Mouse (Mus musculus): ENCODE data around the gene Fa2h.

DNA sequence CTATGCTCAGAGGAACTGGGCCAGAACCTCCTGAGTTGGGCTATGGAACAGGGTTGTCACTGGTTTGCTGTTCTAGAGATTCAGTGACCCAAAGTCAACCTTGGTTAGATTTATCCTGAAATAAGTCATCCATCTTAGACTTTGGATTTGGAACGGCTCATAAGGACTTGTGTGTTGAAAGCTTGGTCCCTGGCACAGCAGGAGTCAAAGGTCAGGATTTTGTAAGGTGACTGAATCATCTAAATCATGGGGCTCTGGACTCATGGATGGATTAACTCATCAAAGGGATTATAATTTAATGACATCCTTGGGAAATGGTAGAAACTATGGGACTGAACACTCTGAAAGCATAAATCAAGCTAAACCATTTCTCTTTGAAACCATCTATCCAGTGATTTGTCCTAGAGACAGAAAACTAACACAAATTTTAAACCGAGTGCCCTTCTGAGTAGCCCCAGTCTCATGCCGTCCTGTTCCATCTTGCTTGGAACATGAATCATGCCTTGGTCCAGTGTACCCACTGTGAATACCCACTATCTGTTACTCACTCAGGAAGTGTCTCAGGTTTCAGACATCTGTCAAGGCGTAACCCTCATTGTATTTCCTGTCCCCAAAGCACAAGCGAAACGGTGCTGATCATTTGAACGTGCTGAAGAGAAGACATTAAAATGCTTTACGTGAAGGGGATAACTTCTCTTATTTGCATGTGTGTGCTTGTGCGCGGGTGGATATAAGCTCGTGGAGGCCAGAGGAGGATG is 41.6 kb upstream of the Fa2h start:
- TF ChIP-seq USF1 (IDR thresholded peaks at IDR 0.05; ENCODE audit: low read depth) = no peak
- TF ChIP-seq POLR2A (IDR thresholded peaks at IDR 0.05; ENCODE audit: insufficient read length, low read depth) = peak; percentile 35
- no peak for TF ChIP-seq MAX (IDR thresholded peaks at IDR 0.05; ENCODE audit: low read depth)
- TF ChIP-seq SRF (IDR thresholded peaks at IDR 0.05; ENCODE audit: control insufficient read depth, insufficient read length, low read depth) = no peak
- no peak for TF ChIP-seq TCF12 (IDR thresholded peaks at IDR 0.05; ENCODE audit: insufficient read depth, poor library complexity, severe bottlenecking)
- no peak for TF ChIP-seq POLR2AphosphoS2 (IDR thresholded peaks at IDR 0.05; ENCODE audit: insufficient read length, low read depth)
- no peak for TF ChIP-seq TCF3 (IDR thresholded peaks at IDR 0.05; ENCODE audit: insufficient read length, low read depth)
- TF ChIP-seq CEBPB (IDR thresholded peaks at IDR 0.05; ENCODE audit: insufficient read depth, poor library complexity, severe bottlenecking) = no peak
- TF ChIP-seq E2F4 (IDR thresholded peaks at IDR 0.05; ENCODE audit: insufficient read depth) = no peak
- peak in 1 of 3 experiments; percentile 33 for TF ChIP-seq MYOG (IDR thresholded peaks at IDR 0.05; ENCODE audit: control insufficient read depth in 1 of 3, insufficient read depth in 1 of 3, insufficient read length in 2 of 3, low read depth in 2 of 3)
- peak in 2 of 3 experiments; percentile 27 to 69 for TF ChIP-seq MYOD1 (IDR thresholded peaks at IDR 0.05; ENCODE audit: control insufficient read depth in 1 of 3, insufficient read length in 2 of 3, low read depth in 2 of 3)

Data from myocyte (in vitro differentiated cells).